Mouse (Mus musculus): Measurements from ENCODE around the gene Ankrd23.
A peak's percentile ranks its signal among the peaks of the same experiment; 100 is the strongest.

Gene Ankrd23

GRCm38 (mm10) chr1:36563197-36563596 lies 26.5 kb upstream of the Ankrd23 start:
- no peak for DNase-seq

GRCm38 (mm10) chr1:36562388-36562787 lies 25.7 kb upstream of the Ankrd23 start:
- DNase-seq = no peak

DNA sequence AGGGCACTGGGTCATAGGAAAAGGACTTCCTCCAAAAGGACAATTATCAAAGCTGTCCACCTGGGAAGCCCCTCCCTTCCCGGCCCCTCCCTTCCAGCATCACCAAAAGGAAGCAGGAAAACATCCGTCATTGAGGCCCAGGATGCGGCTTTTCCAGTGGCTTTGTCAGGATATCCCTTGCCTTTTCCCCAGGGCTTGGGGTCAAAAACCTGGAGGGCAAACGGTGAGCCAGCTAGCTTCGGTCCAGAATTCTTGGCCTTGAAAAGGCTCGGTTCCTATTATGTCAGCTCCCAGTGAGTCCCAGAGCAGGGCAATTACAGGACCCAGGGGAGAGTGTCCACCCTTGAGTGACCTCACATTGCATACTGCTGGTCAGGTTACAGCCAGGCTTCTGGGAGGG lies 24.2 kb upstream of the Ankrd23 start:
- DNase-seq = no peak

DNA sequence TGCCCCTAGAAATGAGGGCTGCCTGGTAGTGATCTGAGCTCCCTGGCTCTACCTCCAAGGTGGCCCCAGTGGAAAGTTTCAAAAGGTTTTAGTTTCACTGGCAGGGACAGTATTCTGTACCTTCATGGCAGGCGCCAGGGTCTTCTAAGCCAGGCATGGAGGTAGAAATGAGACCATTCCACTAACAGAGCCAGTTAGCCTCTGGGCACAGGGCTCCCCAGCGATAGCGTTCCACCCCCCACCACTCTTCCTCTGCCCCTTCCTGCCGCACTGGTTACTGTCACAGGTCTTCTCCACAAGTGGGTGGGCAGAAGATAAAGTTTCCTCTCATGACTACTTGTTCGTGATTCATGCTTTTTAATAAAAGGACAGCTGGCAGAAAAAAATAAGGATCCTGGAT lies 23.2 kb upstream of the Ankrd23 start:
- DNase-seq = no peak

GRCm38 (mm10) chr1:36559256-36559655 lies 22.6 kb upstream of the Ankrd23 start:
- DNase-seq = no peak

GRCm38 (mm10) chr1:36558031-36558993 lies 21.6 kb upstream of the Ankrd23 start, which contains the start of gene Sema4c:
TSS of gene Sema4c (minus strand) at chr1:36558349.
- peak; percentile 68 for DNase-seq

- peak; percentile 75 for DNase-seq
Measured at GRCm38 (mm10) chr1:36557457-36558011, 20.9 kb upstream of the Ankrd23 start.

- DNase-seq = peak; percentile 83
Measured at GRCm38 (mm10) chr1:36556553-36557456, 20.1 kb upstream of the Ankrd23 start.

- DNase-seq = no peak
Measured at GRCm38 (mm10) chr1:36555798-36556395, 19.2 kb upstream of the Ankrd23 start.

GRCm38 (mm10) chr1:36554633-36555399 lies 18.1 kb upstream of the Ankrd23 start:
- DNase-seq = peak; percentile 24

GRCm38 (mm10) chr1:36552506-36552905 lies 15.8 kb upstream of the Ankrd23 start:
- no peak for DNase-seq

GRCm38 (mm10) chr1:36551904-36552303 lies 15.2 kb upstream of the Ankrd23 start:
- DNase-seq = no peak

- no peak for DNase-seq
Measured at GRCm38 (mm10) chr1:36550075-36550863, 13.6 kb upstream of the Ankrd23 start.

DNA sequence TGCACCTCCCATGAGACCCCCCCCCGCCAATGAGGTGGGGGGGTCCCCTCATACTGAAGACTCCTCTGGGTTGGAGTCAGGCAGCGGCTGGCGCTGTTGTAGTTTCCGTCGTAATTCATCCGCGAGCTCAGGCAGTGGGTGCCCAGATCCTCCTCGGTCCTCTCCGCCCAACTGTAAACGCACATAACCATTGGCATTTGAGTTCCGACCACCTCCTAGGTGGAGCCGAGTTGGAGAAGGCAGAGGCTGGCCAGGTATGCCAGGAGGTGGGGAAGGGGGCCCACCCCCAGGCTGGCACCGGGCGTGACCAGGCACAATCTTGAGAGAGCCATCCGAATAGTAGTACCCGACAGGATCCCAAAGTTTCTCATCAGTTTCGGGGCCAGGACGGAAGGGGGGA lies 12.8 kb upstream of the Ankrd23 start:
- no peak for DNase-seq

DNA sequence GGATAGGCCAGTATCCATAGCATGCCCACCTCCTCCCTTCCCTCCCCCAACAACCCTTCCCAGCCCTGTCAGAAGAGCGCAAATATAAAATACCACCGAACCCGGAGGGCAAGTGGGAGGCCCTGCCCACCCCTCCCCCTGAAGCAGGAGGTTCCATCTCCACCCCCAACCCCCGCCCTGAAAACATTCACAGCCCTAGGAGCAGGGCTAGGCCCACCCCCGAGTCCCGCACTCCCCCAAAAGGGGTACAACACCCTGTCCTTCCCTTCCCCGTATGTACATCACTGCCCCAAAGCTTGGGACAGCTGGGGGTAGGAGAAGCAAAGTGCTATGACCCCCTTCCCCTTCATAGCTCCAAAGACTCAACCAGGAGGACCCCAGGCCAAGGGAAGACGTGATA lies 12.1 kb upstream of the Ankrd23 start:
- DNase-seq = no peak

DNA sequence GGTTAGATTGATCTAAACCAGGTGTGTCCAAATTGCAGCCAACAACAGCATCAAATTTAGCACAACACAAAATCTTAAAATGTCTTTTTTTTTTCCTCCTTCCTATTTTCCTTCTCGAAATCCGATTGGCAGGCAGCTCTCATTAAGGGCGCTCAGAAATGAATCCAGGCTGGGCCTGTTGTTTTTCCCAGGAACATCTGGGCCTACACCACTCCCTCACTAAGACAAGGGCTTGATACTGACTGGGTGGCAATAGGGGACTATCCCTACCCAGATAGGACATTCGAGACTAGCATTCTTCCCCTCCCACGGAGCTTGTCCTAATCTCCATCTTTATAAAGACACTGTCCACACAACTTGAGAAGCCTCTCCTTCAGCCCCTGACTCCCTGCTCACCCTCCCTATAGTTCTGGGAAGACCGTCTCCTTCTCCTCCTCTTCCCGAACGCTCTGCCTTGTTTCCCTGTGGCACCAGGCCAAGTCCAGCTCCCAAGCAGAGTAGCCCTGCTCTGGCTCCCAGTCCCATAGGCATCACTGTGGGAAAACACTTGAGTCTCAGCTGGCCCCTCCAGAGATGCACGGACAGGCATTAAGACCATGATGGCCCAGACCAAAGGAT lies 11.4 kb upstream of the Ankrd23 start:
- DNase-seq = no peak

DNA sequence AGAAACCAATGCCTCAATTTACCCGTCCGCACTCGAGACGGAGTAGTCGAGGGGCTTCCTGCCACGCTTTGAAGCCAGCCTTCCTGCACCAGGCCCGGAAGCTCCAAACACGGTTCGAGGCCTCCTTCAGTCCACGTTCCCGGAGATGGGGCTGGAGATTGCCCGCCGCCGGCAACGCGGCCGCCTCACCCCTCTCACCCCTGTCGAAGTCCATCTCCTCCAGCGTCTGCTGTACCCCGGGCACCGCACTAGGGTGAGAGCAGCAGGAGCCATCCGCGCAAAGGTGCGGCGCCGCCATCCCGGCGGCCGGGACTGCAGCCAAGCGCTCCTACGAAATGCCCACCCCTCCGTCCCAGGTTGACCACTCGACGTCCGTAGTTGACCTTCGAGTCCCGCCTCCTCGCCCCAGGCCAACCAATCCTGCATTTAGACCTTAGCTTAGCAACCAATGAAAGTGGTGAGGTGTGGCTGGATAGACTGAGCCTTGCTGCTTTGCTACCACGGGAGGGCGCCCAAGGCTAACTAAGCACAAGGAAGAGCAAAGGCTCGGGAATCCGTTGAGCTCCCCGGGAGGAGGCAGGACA lies 10.3 kb upstream of the Ankrd23 start, which contains the start of gene Ankrd39:
Ankrd39 (minus strand) TSS at position 558 of the 584 bp plus-strand sequence.
- peak; percentile 97 for DNase-seq

DNA sequence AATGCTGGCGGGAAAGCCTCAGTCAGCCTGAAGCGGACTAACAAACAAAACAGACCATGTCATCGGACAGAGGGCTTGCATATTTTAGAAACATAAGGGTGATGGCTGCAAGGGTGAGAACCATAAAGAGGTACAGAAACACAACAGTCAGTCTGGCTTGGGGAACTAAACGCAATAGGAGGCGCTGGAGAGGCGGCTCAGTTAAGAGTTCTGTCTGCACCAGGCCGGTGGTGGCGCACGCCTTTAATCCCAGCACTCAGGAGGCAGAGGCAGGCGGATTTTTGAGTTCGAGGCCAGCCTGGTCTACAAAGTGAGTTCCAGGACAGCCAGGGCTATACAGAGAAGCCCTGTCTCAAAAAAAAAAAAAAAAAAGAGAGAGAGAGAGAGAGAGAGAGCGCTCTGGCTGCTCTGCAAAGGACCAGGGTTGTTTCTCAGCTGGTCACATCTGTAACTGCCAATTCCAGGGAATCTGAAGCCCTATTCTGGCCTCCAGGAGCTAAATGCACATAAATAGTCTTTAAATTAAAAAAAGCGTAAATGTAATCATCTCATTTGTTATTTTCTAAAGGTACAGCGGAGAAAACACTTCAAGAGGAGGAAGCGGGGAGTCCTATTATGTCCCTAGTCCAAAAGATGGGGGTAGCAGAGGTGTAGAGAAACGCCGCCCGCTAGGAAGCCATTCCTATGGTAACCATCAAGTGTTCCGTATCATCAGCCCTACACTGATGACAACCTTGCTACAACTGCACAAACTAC lies 9.3 kb upstream of the Ankrd23 start:
- DNase-seq = no peak

DNA sequence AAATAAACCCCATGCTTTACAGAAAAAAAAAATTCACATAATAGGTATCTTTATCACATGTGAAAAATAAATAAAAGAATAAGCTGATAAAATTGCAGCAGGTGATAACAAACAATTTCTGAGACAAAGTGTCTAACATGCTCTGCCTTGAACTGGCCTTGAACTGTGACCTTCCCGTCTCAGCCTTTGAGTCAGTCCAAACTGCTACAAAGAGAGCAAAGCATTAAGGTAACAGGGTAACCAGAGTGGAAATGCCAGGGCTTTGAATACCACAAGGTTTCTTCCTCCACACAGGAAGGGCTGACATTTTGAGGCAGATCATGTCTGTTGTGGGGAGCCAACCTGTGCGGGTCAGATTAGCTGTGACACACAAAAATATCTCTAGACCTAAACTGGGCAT lies 8.7 kb upstream of the Ankrd23 start:
- no peak for DNase-seq
